Mouse (Mus musculus): Measurements from ENCODE around the gene Bptf. TPM values are rescaled to one million over a fixed set of nuclear protein-coding genes. Genes with fewer than 3 reads are reported as not detected.
"Not testable (repeated sequence)": the region's sequence is repeated elsewhere in the genome, so short reads cannot be mapped to it uniquely, and the experiment has no call there.

Gene Bptf
- polyA plus RNA-seq (2015; fragmentation: Nextera tagmentation; extraction: Ambion mirVana): 42.7 and 45.5 TPM in 2 replicates

DNA sequence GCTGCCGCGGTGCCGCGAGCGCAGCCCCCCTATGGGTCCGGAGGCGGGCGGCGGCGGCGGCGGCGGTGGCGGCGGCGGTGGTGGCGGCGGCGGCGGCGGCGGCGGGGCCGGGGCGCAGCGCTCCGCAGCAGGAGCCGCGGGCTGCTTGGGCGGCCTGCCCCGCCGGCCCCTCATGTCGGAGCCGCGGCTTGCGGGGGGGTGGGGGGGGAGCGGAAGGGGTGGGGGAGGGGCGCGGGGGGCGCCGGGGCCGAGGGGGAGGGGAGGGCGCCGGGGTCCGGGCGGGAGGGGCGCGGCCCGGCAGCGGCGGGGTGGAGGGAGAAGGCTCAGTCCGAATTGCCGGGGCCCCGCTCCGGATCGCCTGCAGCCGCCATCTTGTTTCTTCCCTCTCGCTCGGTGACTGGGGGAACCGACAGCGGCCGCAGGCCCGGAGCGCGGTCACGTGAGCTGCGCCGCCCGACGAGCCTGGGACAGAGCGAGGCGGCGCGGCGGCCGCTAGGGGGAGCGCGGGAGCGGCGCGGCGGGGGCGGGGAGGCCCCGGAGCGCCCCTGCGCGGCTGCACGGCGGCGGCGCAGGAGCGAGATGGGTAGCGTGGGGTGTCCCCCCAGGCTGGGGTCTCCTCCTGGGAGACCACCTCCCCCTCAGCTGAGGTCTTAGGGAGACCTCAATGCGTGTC is at the start of gene Bptf:
Bptf (minus strand) TSS at position 379 of the 673 bp plus-strand sequence.
- peak; percentile 98 for ATAC-seq
- Histone ChIP-seq H3K27ac (peak within 1 kb of the TSS; percentile 97), H3K9me3 (replicated peaks) (no peaks in the 10 kb centered on the region), H3K27me3 (no peaks in the 10 kb centered on the region), H3K4me1 (peaks cover 30% of the 10 kb centered on the region), H3K36me3 (ENCODE audit: poor library complexity, severe bottlenecking) (no peaks in the 10 kb centered on the region), H3K4me2 (peak within 1 kb of the TSS; percentile 84), H3K9ac (peak within 1 kb of the TSS; percentile 96), H3K4me3 (peak within 1 kb of the TSS; percentile 85)
- WGBS: under 1% methylated on average over 27 of the region's 94 CpGs

DNA sequence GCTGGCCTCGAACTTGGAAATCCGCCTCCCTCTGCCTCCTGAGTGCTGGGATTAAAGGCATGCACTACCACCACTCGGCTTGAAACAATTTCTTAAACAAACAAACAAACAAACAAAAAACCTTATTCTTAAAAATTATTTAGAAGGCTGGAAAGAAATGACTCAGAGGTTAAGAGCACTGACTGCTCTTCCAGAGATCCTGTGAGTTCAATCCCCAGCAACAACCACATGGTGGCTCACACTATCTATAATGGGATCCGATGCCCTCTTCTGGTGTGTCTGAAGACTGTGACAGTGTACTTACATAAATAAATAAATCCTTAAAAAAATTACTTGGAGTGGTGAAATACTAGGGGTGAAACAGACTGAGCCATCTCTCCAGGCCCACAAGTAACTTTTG is 29.3 kb upstream of the Bptf start:
- Histone ChIP-seq H3K4me2 (no peak overlapping the region), H3K4me3 (no peak overlapping the region), H3K9me3 (replicated peaks) (0 out of 2 replicates have a peak, but pooled peaks cover 4% of the 10 kb centered on the region), H3K9ac (no peak overlapping the region), H3K27ac (no peak overlapping the region), H3K27me3 (no peaks in the 10 kb centered on the region), H3K4me1 (no peaks in the 10 kb centered on the region), H3K36me3 (ENCODE audit: poor library complexity, severe bottlenecking) (peaks cover 20% of the 10 kb centered on the region)
- no peak for ATAC-seq
- 89% methylated on average over 4 of the region's 4 CpGs for WGBS

DNA sequence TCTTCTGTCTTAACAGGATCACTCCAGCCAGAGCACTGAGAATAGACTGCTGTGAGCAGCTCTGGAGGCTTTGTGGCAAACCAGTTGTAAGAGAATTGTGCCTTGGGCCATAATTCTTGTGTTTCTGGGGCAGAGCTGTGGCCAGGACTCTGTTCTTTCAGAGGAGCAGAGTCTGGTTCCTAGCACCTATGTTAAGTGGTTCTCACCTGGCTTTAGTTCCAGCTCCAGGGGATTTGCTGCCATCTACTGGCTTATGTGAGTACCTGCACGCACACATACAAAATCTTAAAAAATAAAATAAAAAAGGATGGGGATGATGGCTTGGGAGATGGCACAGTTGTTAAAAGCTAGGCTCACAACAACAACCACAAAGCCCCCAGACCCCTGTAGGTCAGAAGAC is 27.1 kb upstream of the Bptf start:
- H3K4me1 ChIP-seq: no peaks in the 10 kb centered on the region
- 53% methylated on average over 1 of the region's 1 CpGs for WGBS
- H3K4me2 ChIP-seq: no peak overlapping the region
- ATAC-seq: no peak
- H3K9ac ChIP-seq: no peak overlapping the region
- no peak overlapping the region for H3K4me3 ChIP-seq
- no peaks in the 10 kb centered on the region for H3K27me3 ChIP-seq
- 0 out of 2 replicates have a peak, but pooled peaks cover 6% of the 10 kb centered on the region for H3K36me3 ChIP-seq (ENCODE audit: poor library complexity, severe bottlenecking)
- no peak overlapping the region for H3K27ac ChIP-seq
- 0 out of 2 replicates have a peak, but pooled peaks cover 4% of the 10 kb centered on the region for H3K9me3 ChIP-seq (replicated peaks)

DNA sequence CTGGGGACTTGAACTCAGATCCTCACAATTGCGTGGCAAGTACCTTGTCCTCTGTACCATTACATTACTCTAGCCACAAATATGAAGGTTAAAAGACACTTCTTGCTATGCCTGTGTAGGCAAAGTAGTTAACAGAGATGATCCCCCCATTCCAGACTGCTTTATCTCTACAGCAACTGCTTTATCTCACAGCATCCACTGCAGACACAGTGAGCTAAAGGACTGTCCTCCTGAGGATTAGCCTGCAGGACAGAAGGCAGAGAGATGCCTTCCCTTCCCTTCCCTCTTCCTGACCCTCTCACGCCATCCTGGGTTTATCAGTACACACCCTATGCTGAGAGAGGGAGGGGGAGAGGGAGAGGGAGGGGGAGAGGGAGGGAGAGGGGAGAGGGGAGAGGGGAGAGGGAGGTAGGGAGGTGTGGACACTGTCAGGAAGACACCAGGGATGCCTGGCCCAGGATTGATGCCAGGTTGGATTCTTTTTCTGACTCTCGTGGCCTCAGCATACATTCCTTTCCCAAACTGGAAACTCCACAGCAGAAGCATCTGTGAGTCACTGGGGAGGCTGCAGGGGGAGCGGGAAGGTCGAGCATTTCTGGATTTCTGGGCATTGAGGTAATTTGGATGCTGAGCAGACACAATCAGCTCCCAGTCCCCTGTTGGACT is 25.2 kb upstream of the Bptf start:
- H3K36me3 ChIP-seq (ENCODE audit: poor library complexity, severe bottlenecking): no peaks in the 10 kb centered on the region
- H3K9me3 ChIP-seq (replicated peaks): 0 out of 2 replicates have a peak, but pooled peaks cover 4% of the 10 kb centered on the region
- H3K4me2 ChIP-seq: no peak overlapping the region
- no peak overlapping the region for H3K9ac ChIP-seq
- WGBS: 71% methylated on average over 4 of the region's 5 CpGs
- no peaks in the 10 kb centered on the region for H3K4me1 ChIP-seq
- ATAC-seq: no peak
- no peak overlapping the region for H3K4me3 ChIP-seq
- no peaks in the 10 kb centered on the region for H3K27me3 ChIP-seq
- H3K27ac ChIP-seq: no peak overlapping the region

DNA sequence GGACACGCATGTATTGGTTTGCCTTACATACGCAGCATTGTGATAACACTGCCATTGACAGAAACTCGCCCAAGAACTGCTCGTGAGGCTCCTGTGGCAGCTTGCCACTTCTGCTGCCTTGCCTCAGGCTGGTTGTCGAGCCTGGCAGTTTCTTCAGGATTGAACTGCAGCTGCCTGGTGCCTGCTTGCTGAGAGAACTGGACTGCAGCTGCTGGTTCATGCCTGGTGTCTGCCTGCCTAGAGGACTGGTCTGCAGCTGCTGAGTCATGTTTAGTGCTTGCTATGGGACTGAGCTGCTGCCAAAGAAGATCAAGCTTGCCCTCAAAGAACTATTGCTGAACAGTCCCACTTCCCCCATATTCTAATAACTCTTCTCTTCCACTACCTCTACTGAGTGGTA is 23.4 kb upstream of the Bptf start:
- Histone ChIP-seq H3K9ac (no peak overlapping the region), H3K4me2 (no peak overlapping the region), H3K4me1 (no peaks in the 10 kb centered on the region), H3K27me3 (no peaks in the 10 kb centered on the region), H3K9me3 (replicated peaks) (0 out of 2 replicates have a peak, but pooled peaks cover 4% of the 10 kb centered on the region), H3K27ac (no peak overlapping the region), H3K4me3 (no peak overlapping the region), H3K36me3 (ENCODE audit: poor library complexity, severe bottlenecking) (no peaks in the 10 kb centered on the region)
- WGBS: 81% methylated on average over 5 of the region's 5 CpGs
- ATAC-seq: no peak

DNA sequence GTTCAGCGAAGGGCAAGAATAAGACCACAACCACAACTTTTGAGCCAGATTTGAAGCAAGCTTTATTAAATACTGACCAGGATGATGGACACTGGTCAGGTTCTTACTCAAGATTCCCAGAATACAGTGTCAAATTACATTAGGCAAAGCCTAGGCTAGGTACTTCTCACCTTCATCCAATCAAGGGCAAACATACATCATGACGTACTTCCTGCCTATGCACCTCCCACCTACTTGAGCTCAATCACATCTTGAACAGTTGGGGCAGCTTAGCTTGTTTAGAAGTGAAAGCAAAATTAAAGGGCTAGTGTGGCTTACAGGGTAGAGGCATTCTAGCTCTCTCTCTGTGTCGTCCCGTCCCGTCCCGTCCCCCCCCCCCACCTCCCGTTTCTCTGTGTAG is 22.5 kb upstream of the Bptf start:
- H3K27me3 ChIP-seq: no peaks in the 10 kb centered on the region
- no peaks in the 10 kb centered on the region for H3K4me1 ChIP-seq
- no peak overlapping the region for H3K4me2 ChIP-seq
- no peak overlapping the region for H3K9ac ChIP-seq
- no peak for ATAC-seq
- no peak overlapping the region for H3K27ac ChIP-seq
- no peak overlapping the region for H3K4me3 ChIP-seq
- 0 out of 2 replicates have a peak, but pooled peaks cover 4% of the 10 kb centered on the region for H3K9me3 ChIP-seq (replicated peaks)
- no peaks in the 10 kb centered on the region for H3K36me3 ChIP-seq (ENCODE audit: poor library complexity, severe bottlenecking)
- 89% methylated on average over 7 of the region's 7 CpGs for WGBS

DNA sequence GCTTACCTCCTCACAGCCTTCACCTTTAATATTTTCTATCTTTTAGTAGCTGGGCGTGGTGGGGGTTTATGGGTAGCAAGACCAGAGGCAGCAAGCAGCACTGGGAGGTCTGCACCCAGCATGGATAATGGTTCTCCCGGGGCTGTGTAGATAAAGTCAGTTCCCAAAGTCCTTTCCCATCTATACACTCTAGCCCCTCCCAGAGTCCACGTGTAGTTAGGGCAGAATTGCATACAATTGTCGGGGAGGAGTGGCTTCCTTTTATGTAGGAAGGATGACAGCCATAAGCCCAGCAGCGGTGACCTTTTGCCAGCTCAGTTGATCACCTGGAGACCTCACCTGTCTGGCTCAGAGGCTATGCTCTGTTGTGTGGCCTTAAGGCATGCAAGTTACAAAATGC is 21.7 kb upstream of the Bptf start:
- H3K9ac ChIP-seq: no peak overlapping the region
- H3K36me3 ChIP-seq (ENCODE audit: poor library complexity, severe bottlenecking): no peaks in the 10 kb centered on the region
- H3K9me3 ChIP-seq (replicated peaks): no peaks in the 10 kb centered on the region
- ATAC-seq: no peak
- no peaks in the 10 kb centered on the region for H3K27me3 ChIP-seq
- no peaks in the 10 kb centered on the region for H3K4me1 ChIP-seq
- H3K4me3 ChIP-seq: no peak overlapping the region
- 82% methylated on average over 5 of the region's 5 CpGs for WGBS
- no peak overlapping the region for H3K4me2 ChIP-seq
- H3K27ac ChIP-seq: no peak overlapping the region

DNA sequence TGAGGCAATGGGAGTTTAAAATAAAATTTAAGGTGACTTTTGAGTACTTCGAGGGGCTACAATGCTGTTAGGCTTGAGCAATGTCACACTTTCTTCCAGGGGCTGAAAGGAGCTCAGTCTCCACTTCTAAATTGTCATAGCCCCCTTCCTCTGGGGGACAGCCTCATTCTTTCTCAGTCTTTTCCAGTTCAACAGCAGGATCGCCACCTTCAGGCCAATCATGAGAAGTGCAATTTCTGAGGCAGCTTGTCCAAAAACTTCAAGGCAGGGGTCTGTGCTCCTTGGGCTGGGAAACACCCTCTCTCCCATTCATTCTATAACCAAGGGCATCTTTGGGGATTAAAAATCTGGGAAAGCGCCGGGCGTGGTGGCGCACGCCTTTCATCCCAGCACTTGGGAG is 19.9 kb upstream of the Bptf start:
- H3K4me3 ChIP-seq: no peak overlapping the region
- whole genome bisulfite sequencing: 78% methylated on average over 7 of the region's 7 CpGs
- H3K4me2 ChIP-seq: no peak overlapping the region
- no peaks in the 10 kb centered on the region for H3K27me3 ChIP-seq
- no peak for ATAC-seq
- H3K9me3 ChIP-seq (replicated peaks): no peaks in the 10 kb centered on the region
- no peak overlapping the region for H3K9ac ChIP-seq
- no peak overlapping the region for H3K27ac ChIP-seq
- H3K36me3 ChIP-seq (ENCODE audit: poor library complexity, severe bottlenecking): no peaks in the 10 kb centered on the region
- H3K4me1 ChIP-seq: no peaks in the 10 kb centered on the region

DNA sequence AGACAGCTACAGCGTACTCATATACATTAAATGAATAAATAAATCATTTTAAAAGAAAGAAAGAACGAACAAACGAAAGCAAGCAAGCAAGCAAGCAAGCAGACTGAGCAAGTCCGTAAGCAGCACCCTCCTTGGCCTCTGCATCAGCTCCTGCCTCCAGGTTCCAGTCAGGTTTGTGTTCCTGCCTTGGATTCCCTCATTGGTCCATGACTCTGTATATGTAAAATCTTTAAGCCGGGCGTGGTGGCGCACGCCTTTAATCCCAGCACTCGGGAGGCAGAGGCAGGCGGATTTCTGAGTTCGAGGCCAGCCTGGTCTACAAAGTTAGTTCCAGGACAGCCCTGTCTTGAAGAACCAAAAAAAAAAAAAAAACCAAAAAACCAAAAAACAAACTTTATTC is 12.0 kb upstream of the Bptf start:
- not testable (repeated sequence) for H3K4me1 ChIP-seq; ATAC-seq; H3K9me3 ChIP-seq (replicated peaks); H3K36me3 ChIP-seq (ENCODE audit: poor library complexity, severe bottlenecking); H3K9ac ChIP-seq; H3K4me2 ChIP-seq; H3K4me3 ChIP-seq; H3K27ac ChIP-seq; H3K27me3 ChIP-seq
- 93% methylated on average over 11 of the region's 11 CpGs for WGBS

DNA sequence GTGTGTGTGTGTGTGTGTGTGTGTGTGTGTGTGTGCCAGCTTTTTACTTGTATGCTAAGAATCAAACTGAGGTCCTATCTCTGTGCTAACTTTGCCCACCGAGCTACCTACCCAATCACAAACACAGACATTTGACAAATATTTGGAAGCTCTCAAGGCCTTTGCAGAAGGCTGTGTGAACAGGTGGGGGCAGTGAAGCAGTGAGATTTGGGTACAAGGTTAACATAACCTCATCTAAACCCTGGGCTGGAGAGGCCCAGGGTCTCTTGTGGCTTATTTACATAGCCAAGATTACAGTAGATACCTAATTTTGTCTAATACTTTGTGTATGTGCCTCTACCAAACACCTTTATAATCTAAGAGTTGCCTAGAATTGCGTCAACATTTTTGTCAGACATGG is 10.5 kb upstream of the Bptf start:
- Histone ChIP-seq H3K4me2 (no peak overlapping the region), H3K36me3 (ENCODE audit: poor library complexity, severe bottlenecking) (no peaks in the 10 kb centered on the region), H3K27me3 (no peaks in the 10 kb centered on the region), H3K4me1 (no peaks in the 10 kb centered on the region), H3K9me3 (replicated peaks) (no peaks in the 10 kb centered on the region), H3K9ac (no peak overlapping the region), H3K4me3 (no peak overlapping the region), H3K27ac (no peak overlapping the region)
- no peak for ATAC-seq
- WGBS: 93% methylated on average over 2 of the region's 2 CpGs

DNA sequence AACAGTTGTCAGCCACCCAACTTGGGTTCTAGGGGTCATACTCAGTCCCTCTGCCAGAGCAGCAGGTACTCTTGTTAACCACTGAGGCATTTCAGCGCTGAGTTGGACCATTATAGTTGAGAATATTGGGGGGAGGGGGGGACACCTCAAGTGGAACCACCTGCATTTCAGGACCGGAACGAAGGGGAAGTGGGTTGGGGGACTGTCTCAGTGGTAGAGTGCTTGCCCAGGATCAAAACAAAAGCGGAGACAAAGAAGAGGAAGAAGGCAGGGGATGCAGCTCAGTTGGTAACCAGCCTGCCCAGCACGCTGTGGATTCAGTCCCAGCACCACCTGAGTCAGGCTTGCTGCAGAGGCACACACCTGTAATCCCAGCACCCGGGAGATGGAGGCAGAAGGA is 8.8 kb upstream of the Bptf start:
- no peaks in the 10 kb centered on the region for H3K4me1 ChIP-seq
- H3K4me2 ChIP-seq: no peak overlapping the region
- H3K9ac ChIP-seq: no peak overlapping the region
- H3K27me3 ChIP-seq: no peaks in the 10 kb centered on the region
- no peak overlapping the region for H3K27ac ChIP-seq
- no peak overlapping the region for H3K4me3 ChIP-seq
- 29% methylated on average over 6 of the region's 6 CpGs for WGBS
- H3K9me3 ChIP-seq (replicated peaks): no peaks in the 10 kb centered on the region
- H3K36me3 ChIP-seq (ENCODE audit: poor library complexity, severe bottlenecking): no peaks in the 10 kb centered on the region
- ATAC-seq: no peak

DNA sequence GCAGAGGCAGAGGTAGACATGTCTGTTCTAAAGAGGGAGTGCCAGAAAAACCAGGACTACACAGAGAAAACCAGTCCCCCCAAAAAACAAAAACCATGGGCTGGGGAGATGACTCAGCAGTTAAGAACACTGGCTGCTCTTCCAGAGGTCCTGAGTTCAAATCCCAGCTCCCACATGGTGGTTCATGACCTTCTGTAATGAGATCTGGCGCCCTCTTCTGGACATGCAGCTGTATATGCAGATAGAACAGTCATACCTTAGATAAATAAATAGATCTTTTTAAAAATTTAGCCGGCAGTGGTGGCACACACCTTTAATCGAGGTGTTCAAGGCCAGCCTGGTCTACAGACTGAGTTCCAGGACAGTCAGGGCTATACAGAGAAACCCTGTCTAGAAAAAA is 6.7 kb upstream of the Bptf start:
- Histone ChIP-seq H3K27me3 (no peaks in the 10 kb centered on the region), H3K4me1 (no peaks in the 10 kb centered on the region), H3K4me3 (no peak overlapping the region), H3K27ac (no peak overlapping the region), H3K9ac (no peak overlapping the region), H3K9me3 (replicated peaks) (no peaks in the 10 kb centered on the region), H3K36me3 (ENCODE audit: poor library complexity, severe bottlenecking) (no peaks in the 10 kb centered on the region), H3K4me2 (no peak overlapping the region)
- no peak for ATAC-seq
- 78% methylated on average over 3 of the region's 3 CpGs for WGBS
